Mouse (Mus musculus) ES-Bruce4 (cell line): ENCODE measurements at regions not wholly inside any gene's neighbourhood (a gene's known extent, or its start where the extent isn't known, plus 50 kb on each side); places are given as distances from the start of the nearest gene placed in this dataset.

Experiments used
- H3K27ac ChIP-seq: 2 replicates; pipeline ENCODE4 v1.5.1; 2012; ENCODE audit warnings: low read length, inconsistent platforms; ENCODE audit not compliant: insufficient read depth
- H3K27me3 ChIP-seq: 2 replicates; pipeline ENCODE4 v1.6.1; 2012; ENCODE audit warnings: mild to moderate bottlenecking, low read length, inconsistent platforms; ENCODE audit not compliant: control insufficient read depth, poor library complexity, insufficient read depth, severe bottlenecking
- H3K36me3 ChIP-seq: 2 replicates; pipeline ENCODE4 v1.6.1; 2012; ENCODE audit warnings: inconsistent platforms, mild to moderate bottlenecking, low read length, moderate library complexity; ENCODE audit not compliant: control insufficient read depth, poor library complexity, insufficient read depth, severe bottlenecking
- H3K4me1 ChIP-seq: one replicate; pipeline ENCODE4 v1.8.1; 2011; ENCODE audit warnings: low read length; ENCODE audit not compliant: control insufficient read depth, insufficient read depth
- H3K4me3 ChIP-seq: 2 replicates; pipeline ENCODE4 v1.5.1; 2011; ENCODE audit warnings: low read depth, mild to moderate bottlenecking, low read length
- H3K9ac ChIP-seq: 2 replicates; pipeline ENCODE4 v1.6.1; 2012; ENCODE audit warnings: low read depth, mild to moderate bottlenecking, inconsistent platforms; ENCODE audit not compliant: poor library complexity, severe bottlenecking
- H3K9me3 ChIP-seq: replicated peaks from 2 replicates; pipeline ENCODE4 v1.6.1; 2012; ENCODE audit warnings: mild to moderate bottlenecking, low read length, inconsistent platforms; ENCODE audit not compliant: control insufficient read depth, poor library complexity, insufficient read depth, severe bottlenecking
- CTCF ChIP-seq: IDR thresholded peaks from one replicate; pipeline ENCODE4 v1.8.1; 2011; ENCODE audit warnings: low read depth, low read length
- EP300 ChIP-seq: IDR thresholded peaks from 2 replicates; pipeline ENCODE4 v1.6.1; 2011; ENCODE audit warnings: low read depth, low read length; ENCODE audit not compliant: insufficient read depth
- POLR2A ChIP-seq: IDR thresholded peaks from one replicate; pipeline ENCODE4 v1.8.1; 2011; ENCODE audit warnings: low read length; ENCODE audit not compliant: insufficient read depth

DNA sequence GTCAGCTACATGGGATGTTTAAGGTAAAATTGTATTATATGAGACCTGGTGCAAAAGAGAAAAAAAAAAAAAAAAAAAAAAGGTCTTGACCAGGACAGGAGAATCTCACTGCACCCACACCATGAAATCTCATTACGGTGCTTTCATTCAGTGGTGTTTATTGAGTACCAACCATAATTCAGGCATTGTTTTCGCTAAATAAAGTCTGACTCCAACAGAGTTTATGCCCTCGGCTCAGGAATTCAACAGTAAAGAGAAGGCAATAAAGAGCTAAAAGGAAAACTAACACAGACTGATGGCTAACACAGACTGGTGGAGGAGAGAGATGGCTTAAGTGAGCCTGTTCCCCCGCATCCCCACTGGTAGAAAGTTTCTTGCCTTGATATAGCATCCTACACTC lies 112.0 kb downstream of the Adamts15 start:
- TF ChIP-seq POLR2A (no peak), EP300 (no peak), CTCF (no peak)
- Histone ChIP-seq H3K9me3 (no peaks in the 10 kb centered on the region), H3K27me3 (no peaks in the 10 kb centered on the region), H3K36me3 (no peaks in the 10 kb centered on the region), H3K4me1 (no peaks in the 10 kb centered on the region), H3K9ac (no peak overlapping the region), H3K27ac (no peak overlapping the region), H3K4me3 (no peak overlapping the region)

DNA sequence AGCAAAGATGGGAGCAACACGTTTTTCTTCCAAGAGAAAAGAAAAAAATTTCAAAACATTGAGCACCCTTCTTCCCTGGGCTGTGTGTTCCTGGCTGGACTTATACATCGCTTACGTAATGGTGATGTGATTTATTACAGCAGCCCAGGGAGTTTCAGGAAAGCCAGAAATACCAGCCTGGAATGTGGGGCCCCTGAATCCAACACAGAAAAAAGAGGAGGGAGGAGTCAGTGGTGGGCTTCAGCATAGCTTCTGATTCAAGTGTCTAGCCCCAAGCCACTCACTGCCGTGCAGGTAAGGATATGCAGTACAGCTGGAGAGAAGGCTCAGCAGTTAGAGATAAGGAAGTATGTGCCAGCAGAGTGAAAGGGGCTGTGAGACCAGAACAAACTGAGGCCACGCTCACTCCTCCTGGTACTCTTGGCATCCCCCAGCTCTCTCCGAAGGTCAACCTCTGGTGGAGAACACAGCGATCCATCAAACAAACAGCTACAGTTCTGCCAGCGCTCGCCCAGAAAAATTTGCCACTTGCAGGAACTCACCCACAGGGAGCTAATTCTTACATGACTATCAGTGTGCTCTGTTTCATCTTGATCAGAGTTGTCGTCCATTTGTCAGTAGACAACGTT lies 113.3 kb downstream of the Adamts15 start:
- TF ChIP-seq POLR2A: no peak
- TF ChIP-seq EP300: no peak
- no peak for TF ChIP-seq CTCF
- no peaks in the 10 kb centered on the region for H3K4me1 ChIP-seq
- H3K9me3 ChIP-seq: no peaks in the 10 kb centered on the region
- H3K9ac ChIP-seq: no peak overlapping the region
- no peak overlapping the region for H3K4me3 ChIP-seq
- H3K36me3 ChIP-seq: no peaks in the 10 kb centered on the region
- H3K27me3 ChIP-seq: no peaks in the 10 kb centered on the region
- H3K27ac ChIP-seq: no peak overlapping the region

DNA sequence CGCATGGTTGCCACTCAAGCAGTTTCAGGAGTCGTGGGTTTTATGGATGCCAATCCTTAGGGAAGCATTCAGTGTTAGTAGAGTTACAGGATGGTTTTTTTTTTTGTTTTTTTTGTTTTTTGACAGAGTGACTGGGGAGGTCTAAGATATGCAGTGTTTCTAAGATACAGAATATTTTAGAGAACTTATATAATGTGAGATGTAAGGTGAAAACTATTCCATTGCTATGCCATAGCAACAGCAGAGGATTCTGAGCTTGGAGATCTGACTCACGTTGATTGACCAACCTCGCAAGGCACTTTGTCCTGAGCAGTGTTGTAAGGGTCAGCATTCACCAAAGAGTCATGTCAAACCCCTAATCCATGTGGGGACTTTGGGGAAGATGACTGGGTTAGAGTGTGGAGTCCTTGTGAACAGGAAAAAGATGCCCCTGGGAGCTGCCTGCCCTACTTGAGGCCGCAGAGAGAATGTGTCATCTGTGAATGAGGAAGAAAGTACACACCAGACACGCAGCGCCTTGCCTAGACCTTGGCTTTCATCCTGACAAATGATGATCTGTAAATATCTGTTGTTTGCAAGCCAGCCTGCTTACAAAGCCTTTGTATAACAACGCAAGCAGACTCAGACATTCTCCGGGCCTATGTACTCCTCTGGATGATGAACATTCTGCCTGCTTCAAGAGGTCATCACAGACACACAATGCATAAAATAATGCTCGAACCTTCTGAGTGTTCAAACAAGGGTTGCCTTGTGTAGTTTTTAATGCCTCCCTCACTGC lies 118.3 kb downstream of the Adamts15 start:
- H3K4me3 ChIP-seq: no peak overlapping the region
- TF ChIP-seq EP300: no peak
- no peak for TF ChIP-seq CTCF
- no peak for TF ChIP-seq POLR2A
- no peaks in the 10 kb centered on the region for H3K27me3 ChIP-seq
- H3K36me3 ChIP-seq: no peaks in the 10 kb centered on the region
- H3K9me3 ChIP-seq: no peaks in the 10 kb centered on the region
- H3K4me1 ChIP-seq: no peaks in the 10 kb centered on the region
- no peak overlapping the region for H3K27ac ChIP-seq
- no peak overlapping the region for H3K9ac ChIP-seq

DNA sequence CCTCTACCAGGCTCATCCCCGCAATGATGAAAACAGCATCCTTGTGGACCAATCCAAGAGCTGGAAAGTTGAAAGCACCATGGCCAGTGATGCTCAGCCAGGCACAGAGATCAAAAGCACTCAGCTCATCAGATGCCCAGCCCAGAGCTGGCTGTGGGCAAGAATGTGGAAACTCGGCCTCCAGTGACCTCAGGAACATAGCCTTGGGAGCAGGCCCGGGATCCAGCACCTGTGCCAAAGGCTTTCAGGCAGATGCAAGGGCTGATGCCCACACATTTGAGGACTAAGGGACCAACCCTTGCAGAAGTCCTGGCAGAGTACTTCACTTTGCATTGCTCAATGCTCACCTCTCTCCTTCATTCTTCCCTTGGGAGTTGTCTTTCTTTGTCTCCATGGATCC lies 119.4 kb downstream of the Adamts15 start:
- H3K9me3 ChIP-seq: no peaks in the 10 kb centered on the region
- H3K4me3 ChIP-seq: no peak overlapping the region
- no peaks in the 10 kb centered on the region for H3K27me3 ChIP-seq
- TF ChIP-seq EP300 (no peak), CTCF (no peak), POLR2A (no peak)
- H3K36me3 ChIP-seq: no peaks in the 10 kb centered on the region
- no peak overlapping the region for H3K9ac ChIP-seq
- H3K27ac ChIP-seq: no peak overlapping the region
- no peaks in the 10 kb centered on the region for H3K4me1 ChIP-seq

DNA sequence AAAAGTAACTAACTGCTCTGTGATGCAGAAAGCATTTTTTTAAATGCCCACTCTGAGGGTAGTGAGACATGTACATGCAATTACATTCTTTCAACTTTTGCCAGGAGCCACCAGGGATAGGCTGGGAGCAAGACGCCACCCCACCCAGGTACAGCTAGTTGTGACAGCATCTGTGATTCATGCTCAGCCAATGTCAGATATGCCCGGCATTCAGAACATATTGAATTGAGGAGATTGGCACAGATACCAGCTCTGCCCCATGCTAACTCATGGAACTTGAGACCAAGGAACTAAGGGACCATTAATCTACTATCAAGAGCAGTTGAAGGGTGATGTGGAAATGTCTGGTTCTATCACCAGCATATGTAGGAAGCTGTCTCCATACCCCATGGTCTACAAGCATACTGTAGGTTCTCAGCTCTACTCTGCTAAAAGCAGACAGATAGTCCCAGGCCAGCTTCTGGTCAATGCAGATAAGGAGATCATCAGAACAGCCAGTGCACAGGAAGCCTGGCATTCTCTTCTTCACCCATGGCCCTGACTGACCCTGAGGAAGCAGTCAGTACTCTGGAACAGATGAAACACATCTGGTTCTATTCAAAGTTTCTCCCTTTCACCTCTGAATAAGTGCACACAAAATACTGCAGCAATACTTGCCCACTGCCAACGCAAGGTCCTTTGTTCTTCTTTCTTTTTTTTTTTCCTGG lies 127.4 kb downstream of the Adamts15 start:
- H3K9ac ChIP-seq: no peak overlapping the region
- H3K27me3 ChIP-seq: no peaks in the 10 kb centered on the region
- no peaks in the 10 kb centered on the region for H3K36me3 ChIP-seq
- H3K4me3 ChIP-seq: no peak overlapping the region
- H3K9me3 ChIP-seq: no peaks in the 10 kb centered on the region
- H3K27ac ChIP-seq: no peak overlapping the region
- TF ChIP-seq POLR2A (no peak), CTCF (no peak)
- H3K4me1 ChIP-seq: no peaks in the 10 kb centered on the region

DNA sequence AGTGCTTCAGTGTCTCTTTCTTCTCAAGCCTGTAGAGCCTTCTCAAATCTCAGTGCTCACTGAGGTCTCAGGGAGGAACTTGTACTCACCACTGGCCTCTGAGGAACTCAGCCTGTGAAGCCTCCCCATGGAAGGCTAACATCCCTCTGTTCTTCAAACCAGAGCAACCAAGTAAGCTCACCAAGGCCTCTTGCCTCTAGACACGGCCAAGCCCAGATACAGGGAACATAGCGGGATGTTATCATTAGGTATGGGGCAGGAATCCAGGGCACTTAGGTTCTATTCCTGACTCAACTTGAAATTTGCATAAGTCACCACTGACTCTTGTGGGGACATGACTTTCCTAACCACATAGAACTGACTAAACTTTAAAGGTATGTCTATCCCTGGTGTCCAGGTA lies 141.0 kb downstream of the Adamts15 start:
- H3K4me1 ChIP-seq: no peaks in the 10 kb centered on the region
- no peak overlapping the region for H3K27ac ChIP-seq
- H3K9me3 ChIP-seq: no peaks in the 10 kb centered on the region
- no peaks in the 10 kb centered on the region for H3K36me3 ChIP-seq
- no peak for TF ChIP-seq EP300
- TF ChIP-seq POLR2A: no peak
- no peak for TF ChIP-seq CTCF
- no peak overlapping the region for H3K4me3 ChIP-seq
- no peak overlapping the region for H3K9ac ChIP-seq
- no peaks in the 10 kb centered on the region for H3K27me3 ChIP-seq
